Mouse (Mus musculus) ES-Bruce4 (cell line): ENCODE measurements around the gene Hadhb.

Experiments used
- CTCF ChIP-seq: IDR thresholded peaks from one replicate; pipeline ENCODE4 v1.8.1; 2011; ENCODE audit warnings: low read depth, low read length
- EP300 ChIP-seq: IDR thresholded peaks from 2 replicates; pipeline ENCODE4 v1.6.1; 2011; ENCODE audit warnings: low read depth, low read length; ENCODE audit not compliant: insufficient read depth
- POLR2A ChIP-seq: IDR thresholded peaks from one replicate; pipeline ENCODE4 v1.8.1; 2011; ENCODE audit warnings: low read length; ENCODE audit not compliant: insufficient read depth

DNA sequence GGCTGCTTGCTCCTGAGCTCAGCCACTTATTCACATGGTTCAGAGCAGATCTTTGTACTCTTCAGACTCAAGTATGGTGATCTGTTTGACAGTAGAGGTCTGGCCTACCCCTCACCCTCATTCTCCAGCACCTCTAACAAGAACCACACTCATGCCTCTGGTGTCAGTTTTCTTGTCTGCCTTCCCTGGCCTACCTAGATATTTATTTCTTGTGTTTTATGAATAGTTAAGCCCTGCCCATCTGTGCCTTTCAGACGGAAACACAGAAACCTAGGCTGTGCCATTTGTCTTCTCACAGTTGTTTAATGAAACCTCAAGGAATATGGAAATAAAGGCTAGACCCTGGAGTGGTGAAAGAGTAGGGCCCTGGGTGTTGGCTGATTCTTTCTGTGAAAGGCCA lies 37.0 kb upstream of the Hadhb start:
- TF ChIP-seq CTCF (no peak), POLR2A (no peak), EP300 (no peak)
